Mouse (Mus musculus): ENCODE data around the gene Obp2a. TPM values are rescaled to one million over a fixed set of nuclear protein-coding genes. Genes with fewer than 3 reads are reported as not detected.
"Not testable (repeated sequence)": the region's sequence is repeated elsewhere in the genome, so short reads cannot be mapped to it uniquely, and the experiment has no call there.

Obp2a gene
- polyA plus RNA-seq, 1 experiment from 2014 or later: not detected

DNA sequence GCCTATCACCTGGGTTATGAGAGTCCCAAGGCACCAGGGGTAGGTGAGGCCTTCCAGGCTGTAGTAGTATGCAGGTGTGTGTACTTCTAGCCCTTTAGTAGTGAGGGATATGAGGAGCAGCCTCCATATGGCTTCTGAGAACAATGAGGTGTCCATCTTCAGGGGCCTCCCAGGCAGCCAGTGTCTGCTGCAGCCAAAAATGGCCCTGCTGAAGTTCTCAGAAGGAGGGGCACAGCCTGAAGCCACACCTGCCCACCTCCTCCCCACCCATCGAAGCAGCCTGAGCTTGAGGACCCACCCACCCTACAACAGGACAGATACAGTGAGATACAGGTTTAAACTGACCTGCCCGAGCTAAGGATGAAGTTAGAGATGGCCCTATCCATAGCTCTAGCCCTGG is 17.4 kb upstream of the Obp2a start, which contains the start of gene Lcn10:
TSS of gene Lcn10 (plus strand) at position 301 of the 400 bp plus-strand sequence.
- WGBS (ENCODE audit: insufficient replicate concordance): 38% methylated on average over 2 of the region's 2 CpGs
- Histone ChIP-seq H3K4me2 (no peak within 1 kb of the TSS), H3K27ac (no peak within 1 kb of the TSS), H3K9me3 (replicated peaks) (no peaks in the 10 kb centered on the region), H3K4me3 (no peak within 1 kb of the TSS), H3K9ac (no peak within 1 kb of the TSS), H3K27me3 (replicated peaks) (no peaks in the 10 kb centered on the region), H3K4me1 (no peaks in the 10 kb centered on the region), H3K36me3 (no peaks in the 10 kb centered on the region)
- no peak for ATAC-seq

GRCm38 (mm10) chr2:25686941-25687340 is 12.9 kb upstream of the Obp2a start:
- no peak overlapping the region for H3K9ac ChIP-seq
- 38% methylated on average over 2 of the region's 4 CpGs for WGBS (ENCODE audit: insufficient replicate concordance)
- H3K27ac ChIP-seq: no peak overlapping the region
- ATAC-seq: no peak
- no peaks in the 10 kb centered on the region for H3K36me3 ChIP-seq
- H3K9me3 ChIP-seq (replicated peaks): no peaks in the 10 kb centered on the region
- no peaks in the 10 kb centered on the region for H3K4me1 ChIP-seq
- H3K27me3 ChIP-seq (replicated peaks): 0 out of 2 replicates have a peak, but pooled peaks cover 3% of the 10 kb centered on the region
- H3K4me2 ChIP-seq: no peak overlapping the region
- no peak overlapping the region for H3K4me3 ChIP-seq

DNA sequence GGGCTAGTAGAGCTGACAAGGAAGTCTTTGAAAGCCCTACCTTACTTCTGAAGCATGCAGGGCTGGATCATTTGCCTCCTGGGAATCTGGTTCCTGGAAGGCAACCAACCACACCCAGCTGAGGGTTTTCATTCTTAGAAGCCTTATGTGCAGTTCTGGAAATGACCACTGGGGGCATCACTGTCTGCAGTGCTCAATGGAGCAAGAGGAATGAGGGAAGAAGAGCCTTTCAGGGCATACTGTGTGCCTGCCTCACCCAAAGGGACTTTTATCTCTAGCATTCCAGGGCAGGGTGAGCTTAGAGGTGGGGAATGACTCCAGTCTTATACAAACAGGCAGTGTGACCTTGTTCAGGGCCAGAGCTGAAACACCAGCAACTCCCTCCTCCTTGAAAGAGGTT is 5.2 kb upstream of the Obp2a start:
- no peak for ATAC-seq
- no peak overlapping the region for H3K4me2 ChIP-seq
- no peak overlapping the region for H3K9ac ChIP-seq
- no peaks in the 10 kb centered on the region for H3K36me3 ChIP-seq
- H3K4me3 ChIP-seq: no peak overlapping the region
- H3K27ac ChIP-seq: no peak overlapping the region
- no peaks in the 10 kb centered on the region for H3K4me1 ChIP-seq
- no peaks in the 10 kb centered on the region; the same call in none of the 2 replicates for H3K27me3 ChIP-seq (replicated peaks)
- H3K9me3 ChIP-seq (replicated peaks): no peaks in the 10 kb centered on the region

DNA sequence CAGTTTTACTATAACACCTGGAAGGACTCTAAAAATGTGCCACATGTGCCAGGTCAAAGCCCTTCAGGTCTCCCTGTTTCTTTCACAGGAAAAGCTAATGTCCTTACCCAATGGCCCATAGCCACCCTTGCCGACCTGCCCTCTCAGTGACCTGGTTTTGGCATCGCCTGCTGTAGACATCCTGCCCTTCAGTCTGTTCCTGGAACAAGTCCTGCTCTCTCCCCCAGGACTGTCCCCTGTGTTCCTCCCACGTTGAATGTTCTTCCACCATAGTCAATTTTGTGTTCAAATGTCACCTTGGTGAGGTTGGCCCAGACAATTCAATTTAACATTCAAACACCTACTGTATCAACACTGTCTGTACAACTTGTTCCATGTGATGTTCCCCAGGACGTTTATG is 2.9 kb upstream of the Obp2a start:
- no peak overlapping the region for H3K4me2 ChIP-seq
- H3K36me3 ChIP-seq: no peaks in the 10 kb centered on the region
- H3K27ac ChIP-seq: no peak overlapping the region
- H3K27me3 ChIP-seq (replicated peaks): peaks cover 5% of the 10 kb centered on the region
- no peak for ATAC-seq
- no peak overlapping the region for H3K9ac ChIP-seq
- WGBS (ENCODE audit: insufficient replicate concordance): 49% methylated on average over 4 of the region's 4 CpGs
- no peak overlapping the region for H3K4me3 ChIP-seq
- H3K4me1 ChIP-seq: no peaks in the 10 kb centered on the region
- H3K9me3 ChIP-seq (replicated peaks): no peaks in the 10 kb centered on the region

DNA sequence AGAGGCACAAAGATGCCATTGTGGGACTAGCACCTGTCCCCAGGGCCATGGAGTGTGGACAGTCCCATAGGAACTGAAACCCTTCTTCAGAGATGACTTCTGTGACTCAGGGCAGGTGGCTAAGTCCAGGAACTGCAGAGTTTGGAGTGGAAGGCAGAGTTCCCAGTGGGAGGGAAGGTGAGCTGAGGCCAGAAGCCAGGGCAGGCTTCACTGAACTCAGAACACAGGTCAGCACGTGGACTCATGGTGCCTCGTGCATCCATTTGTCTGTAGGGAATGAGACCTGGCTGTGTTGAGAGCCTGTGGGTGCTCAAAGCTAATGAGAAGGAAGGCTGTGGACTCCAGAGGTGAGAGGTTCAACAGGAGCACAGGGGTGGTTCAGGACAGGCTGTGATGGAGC is 1.1 kb upstream of the Obp2a start:
- H3K9ac ChIP-seq: no peak overlapping the region
- no peak overlapping the region for H3K27ac ChIP-seq
- ATAC-seq: no peak
- H3K4me2 ChIP-seq: no peak overlapping the region
- no peaks in the 10 kb centered on the region for H3K36me3 ChIP-seq
- no peaks in the 10 kb centered on the region for H3K4me1 ChIP-seq
- H3K9me3 ChIP-seq (replicated peaks): no peaks in the 10 kb centered on the region
- 52% methylated on average over 2 of the region's 2 CpGs for WGBS (ENCODE audit: insufficient replicate concordance)
- H3K27me3 ChIP-seq (replicated peaks): peaks cover 5% of the 10 kb centered on the region
- H3K4me3 ChIP-seq: no peak overlapping the region

- ATAC-seq: no peak
- Histone ChIP-seq H3K27ac (no peak overlapping the region), H3K36me3 (no peaks in the 10 kb centered on the region), H3K9me3 (replicated peaks) (no peaks in the 10 kb centered on the region), H3K4me1 (no peaks in the 10 kb centered on the region), H3K4me2 (no peak overlapping the region), H3K27me3 (replicated peaks) (peaks cover 8% of the 10 kb centered on the region), H3K4me3 (no peak overlapping the region), H3K9ac (no peak overlapping the region)
- 46% methylated on average over 5 of the region's 5 CpGs for WGBS (ENCODE audit: insufficient replicate concordance)
These were observed 1.2 kb downstream of the Obp2a start for GRCm38 (mm10) chr2:25701001-25701400.

DNA sequence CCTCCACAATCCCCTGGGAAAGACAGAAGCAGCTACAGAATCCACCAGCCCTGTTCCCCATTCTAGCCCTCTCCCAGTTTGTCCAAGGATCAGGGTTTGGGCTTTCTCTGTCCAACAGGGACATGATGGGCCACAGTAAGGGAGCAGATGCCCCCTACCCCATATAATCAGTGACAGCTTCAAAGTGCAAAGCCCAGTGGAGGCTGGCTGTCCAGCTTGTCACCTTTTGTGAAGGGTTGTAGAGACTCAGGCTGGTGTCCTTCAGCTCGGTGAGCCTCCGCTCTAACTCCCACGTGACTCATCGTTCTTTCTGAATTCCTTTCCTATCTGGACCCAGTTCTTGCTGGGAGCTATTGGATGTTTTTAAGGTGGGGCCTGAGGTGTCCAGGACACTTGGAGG is 3.9 kb downstream of the Obp2a start:
- H3K27ac ChIP-seq: no peak overlapping the region
- no peaks in the 10 kb centered on the region for H3K9me3 ChIP-seq (replicated peaks)
- WGBS (ENCODE audit: insufficient replicate concordance): 63% methylated on average over 4 of the region's 4 CpGs
- no peak overlapping the region for H3K4me2 ChIP-seq
- no peak overlapping the region for H3K4me3 ChIP-seq
- no peaks in the 10 kb centered on the region for H3K36me3 ChIP-seq
- ATAC-seq: no peak
- no peak overlapping the region for H3K9ac ChIP-seq
- H3K4me1 ChIP-seq: peaks cover 15% of the 10 kb centered on the region; the same call in 1 of the 2 replicates
- peaks cover 19% of the 10 kb centered on the region for H3K27me3 ChIP-seq (replicated peaks)

DNA sequence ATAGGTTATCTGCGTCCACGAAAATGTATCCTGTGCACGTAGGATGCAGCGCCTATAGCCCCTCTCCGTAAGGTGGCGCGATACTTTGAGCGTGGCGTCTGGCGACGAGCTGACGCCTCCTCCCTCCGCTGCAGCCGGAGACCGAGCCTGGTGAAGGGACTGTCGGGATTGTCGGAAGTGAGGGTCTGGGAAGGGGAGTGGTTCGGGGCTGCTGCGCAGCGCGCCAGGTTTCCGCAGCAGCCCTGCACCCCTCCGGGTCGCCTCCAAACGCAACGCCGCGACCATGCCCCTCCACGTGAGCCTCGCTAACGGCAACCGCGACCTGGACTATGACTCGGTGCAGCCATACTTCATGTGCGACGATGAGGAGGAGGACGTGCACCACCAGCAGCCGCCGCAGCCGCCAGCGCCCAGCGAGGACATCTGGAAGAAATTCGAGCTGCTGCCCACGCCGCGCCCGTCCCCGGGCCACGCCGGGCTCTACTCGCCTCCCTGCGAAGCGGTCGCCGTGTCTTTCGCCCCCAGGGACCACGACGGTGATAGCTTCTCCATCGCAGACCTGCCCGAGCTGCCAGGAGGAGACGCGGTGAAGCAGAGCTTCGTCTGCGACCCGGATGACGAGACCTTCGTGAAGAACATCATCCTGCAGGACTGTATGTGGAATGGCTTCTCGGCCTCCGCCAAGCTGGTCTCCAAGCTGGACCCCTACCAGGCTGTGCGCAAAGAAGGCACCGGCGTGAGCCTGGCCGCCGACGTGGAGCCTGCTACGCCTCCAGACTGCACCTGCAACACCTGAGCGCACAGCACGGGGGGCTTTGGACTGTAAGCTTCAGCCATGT is 7.0 kb downstream of the Obp2a start, which contains the start of gene Bmyc:
TSS of gene Bmyc (plus strand) at position 97 of the 839 bp plus-strand sequence.
- H3K27ac ChIP-seq: no peak within 1 kb of the TSS
- H3K4me2 ChIP-seq: peak within 1 kb of the TSS; percentile 74
- peak within 1 kb of the TSS; percentile 61 for H3K4me3 ChIP-seq
- H3K4me1 ChIP-seq: peaks cover 15% of the 10 kb centered on the region; the same call in 1 of the 2 replicates
- H3K9me3 ChIP-seq (replicated peaks): no peaks in the 10 kb centered on the region
- H3K27me3 ChIP-seq (replicated peaks): peaks cover 13% of the 10 kb centered on the region
- peak; percentile 75 for ATAC-seq
- WGBS (ENCODE audit: insufficient replicate concordance): 1% methylated on average over 75 of the region's 78 CpGs
- H3K9ac ChIP-seq: peak within 1 kb of the TSS; percentile 60
- no peaks in the 10 kb centered on the region for H3K36me3 ChIP-seq

DNA sequence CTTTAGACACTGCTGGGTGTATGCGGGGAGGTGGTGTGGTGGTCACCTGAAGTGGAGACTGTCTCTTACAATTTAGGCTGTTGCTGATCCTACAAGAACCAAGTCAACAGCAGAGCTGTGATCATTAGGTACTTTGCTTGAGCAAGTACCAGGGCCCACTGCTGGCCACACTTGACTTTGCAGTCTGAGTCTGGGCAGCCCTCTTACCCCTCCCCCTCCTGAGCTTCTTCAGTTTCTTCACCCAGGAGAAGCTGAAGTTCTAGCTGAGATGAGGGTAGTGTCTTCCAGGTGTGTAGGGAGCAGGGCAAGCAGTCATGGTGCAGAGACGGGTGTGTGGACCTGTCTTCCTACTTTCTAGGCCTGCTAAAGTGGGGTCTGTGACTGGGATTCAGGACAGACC is 8.3 kb downstream of the Obp2a start:
- H3K4me2 ChIP-seq: no peak overlapping the region
- no peaks in the 10 kb centered on the region for H3K36me3 ChIP-seq
- H3K9me3 ChIP-seq (replicated peaks): no peaks in the 10 kb centered on the region
- no peak overlapping the region for H3K27ac ChIP-seq
- H3K4me3 ChIP-seq: no peak overlapping the region
- peaks cover 15% of the 10 kb centered on the region; the same call in 1 of the 2 replicates for H3K4me1 ChIP-seq
- WGBS (ENCODE audit: insufficient replicate concordance): 66% methylated on average over 2 of the region's 2 CpGs
- H3K9ac ChIP-seq: no peak overlapping the region
- no peak for ATAC-seq
- peaks cover 13% of the 10 kb centered on the region for H3K27me3 ChIP-seq (replicated peaks)

DNA sequence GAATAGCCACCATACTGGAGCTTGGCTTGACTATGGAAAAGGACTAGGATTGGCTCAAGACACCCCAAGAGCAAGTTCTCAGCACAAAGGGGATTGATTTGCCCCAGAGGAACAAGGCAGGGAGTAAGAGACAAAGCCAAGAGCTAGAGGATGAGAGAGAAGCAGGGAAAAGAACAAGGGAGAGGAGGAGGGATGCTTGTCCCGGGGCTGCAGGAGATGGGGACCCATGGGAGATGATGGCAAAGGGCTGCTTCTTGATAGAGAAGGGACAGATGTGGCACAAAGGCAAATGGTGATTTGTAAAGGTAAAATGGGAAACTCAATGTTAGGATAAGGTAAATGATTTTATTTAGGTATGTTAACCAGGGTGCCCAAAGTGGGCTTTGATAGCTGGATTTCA is 9.2 kb downstream of the Obp2a start:
- not testable (repeated sequence) for H3K4me2 ChIP-seq; ATAC-seq; H3K36me3 ChIP-seq; H3K4me3 ChIP-seq; H3K27ac ChIP-seq; H3K9ac ChIP-seq; H3K9me3 ChIP-seq (replicated peaks)
- 69% methylated on average over 1 of the region's 1 CpGs for WGBS (ENCODE audit: insufficient replicate concordance)
- Histone ChIP-seq H3K4me1 (peaks cover 15% of the 10 kb centered on the region; the same call in 1 of the 2 replicates), H3K27me3 (replicated peaks) (peaks cover 13% of the 10 kb centered on the region)

- WGBS (ENCODE audit: insufficient replicate concordance): 45% methylated on average over 2 of the region's 2 CpGs
- not testable (repeated sequence) for H3K4me2 ChIP-seq; H3K9me3 ChIP-seq (replicated peaks); H3K27ac ChIP-seq; H3K9ac ChIP-seq; ATAC-seq; H3K36me3 ChIP-seq; H3K4me3 ChIP-seq
- peaks cover 15% of the 10 kb centered on the region; the same call in 1 of the 2 replicates for H3K4me1 ChIP-seq
- peaks cover 13% of the 10 kb centered on the region for H3K27me3 ChIP-seq (replicated peaks)
These were observed 9.9 kb downstream of the Obp2a start for GRCm38 (mm10) chr2:25709791-25710190.

GRCm38 (mm10) chr2:25711641-25712040 is 11.8 kb downstream of the Obp2a start:
- not testable (repeated sequence) for H3K36me3 ChIP-seq; ATAC-seq; H3K9me3 ChIP-seq (replicated peaks); H3K27me3 ChIP-seq (replicated peaks); H3K9ac ChIP-seq; H3K4me2 ChIP-seq; H3K27ac ChIP-seq; H3K4me3 ChIP-seq
- 37% methylated on average over 3 of the region's 3 CpGs for WGBS (ENCODE audit: insufficient replicate concordance)
- peaks cover 15% of the 10 kb centered on the region; the same call in 1 of the 2 replicates for H3K4me1 ChIP-seq
